Mouse (Mus musculus) heart, embryonic 13.5 days (tissue): Measurements from ENCODE around the gene Tacc2. TPM values are rescaled to one million over a fixed set of nuclear protein-coding genes. Genes with fewer than 3 reads are reported as not detected.
A peak's percentile ranks its signal among the peaks of the same experiment; 100 is the strongest.

Source experiments
- ATAC-seq: fragments of 200-750 bp; cut with Nextera tagmentation; 2 replicates; pipeline ENCODE4 v1.8.0; 2017; ENCODE audit warnings: moderate TSS enrichment; ENCODE audit not compliant: insufficient number of reproducible peaks, low FRiP score, low TSS enrichment; ENCODE audit errors: extremely low read depth
- H3K27ac ChIP-seq: fragments of 300-500 bp; sonication (generic); replicated peaks from 2 replicates; pipeline ENCODE4 v1.5.1; 2015; ENCODE audit warnings: moderate library complexity, mild to moderate bottlenecking, inconsistent platforms
- H3K27me3 ChIP-seq: fragments of 300-500 bp; sonication (generic); replicated peaks from 2 replicates; pipeline ENCODE4 v1.6.1; 2015; ENCODE audit warnings: mild to moderate bottlenecking, inconsistent platforms
- H3K36me3 ChIP-seq: fragments of 300-500 bp; sonication (generic); 2 replicates; pipeline ENCODE4 v1.6.1; 2015; ENCODE audit warnings: mild to moderate bottlenecking, inconsistent platforms
- H3K4me1 ChIP-seq: fragments of 300-500 bp; sonication (generic); 2 replicates; pipeline ENCODE4 v1.6.1; 2015; ENCODE audit warnings: inconsistent platforms
- H3K4me2 ChIP-seq: fragments of 300-500 bp; sonication (generic); 2 replicates; pipeline ENCODE4 v1.6.1; 2015; ENCODE audit warnings: inconsistent platforms, mild to moderate bottlenecking, moderate library complexity
- H3K4me3 ChIP-seq: fragments of 300-500 bp; sonication (generic); 2 replicates; pipeline ENCODE4 v1.5.1; 2015; ENCODE audit warnings: moderate library complexity, mild to moderate bottlenecking, inconsistent platforms
- H3K9ac ChIP-seq: fragments of 300-500 bp; sonication (generic); 2 replicates; pipeline ENCODE4 v1.6.1; 2015; ENCODE audit warnings: inconsistent platforms, mild to moderate bottlenecking, moderate library complexity
- H3K9me3 ChIP-seq: fragments of 300-500 bp; sonication (generic); 2 replicates; pipeline ENCODE4 v1.6.1; 2016; ENCODE audit warnings: inconsistent platforms
- WGBS: fragments of 180-500 bp; shearing (Covaris S2); methylation state at CpG from one replicate; pipeline ENCODE4 v1.1.7; 2015; ENCODE audit warnings: mixed read lengths; 5-methylcytosine and 5-hydroxymethylcytosine counted together
- polyA plus RNA-seq: library from polyadenylated mRNA; unstranded; fragments of >200 nt; fragmentation: Nextera tagmentation; extraction: Ambion mirVana; gene quantifications from 2 replicates; pipeline ENCODE4 v1.2.1, GENCODE M21; 2015

Tacc2 gene
- polyA plus RNA-seq, 1 experiment from 2014 or later = 42.5 TPM

DNA sequence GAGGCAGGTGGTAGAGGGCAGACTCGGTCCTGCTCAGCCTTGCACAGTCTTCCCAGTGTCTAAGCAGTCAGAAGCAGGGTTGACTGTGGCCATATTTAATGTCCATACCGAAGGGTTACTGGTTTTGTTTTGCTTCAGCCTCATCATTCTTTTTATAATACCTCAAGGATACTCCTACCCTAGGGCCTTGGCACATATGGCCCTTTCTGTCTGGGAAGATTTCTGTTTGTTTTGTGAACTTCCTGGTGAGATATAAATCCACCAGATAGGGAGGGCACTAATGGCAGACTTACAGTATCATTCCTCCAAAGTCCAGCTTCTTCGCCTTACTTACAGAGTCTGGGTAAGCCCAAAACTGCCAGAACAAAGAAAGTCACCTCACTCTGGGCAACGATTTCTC lies 150.3 kb downstream of the Tacc2 start:
- H3K27me3 ChIP-seq = no peaks in the 10 kb centered on the region
- peak overlapping the region; percentile 55 for H3K27ac ChIP-seq
- H3K9ac ChIP-seq = no peak overlapping the region
- H3K9me3 ChIP-seq = no peaks in the 10 kb centered on the region
- H3K4me2 ChIP-seq = peak overlapping the region; percentile 12; the same call in 1 of the 2 replicates
- peaks cover 71% of the 10 kb centered on the region for H3K36me3 ChIP-seq
- WGBS = 77% methylated on average over 4 of the region's 4 CpGs
- no peak for ATAC-seq
- H3K4me1 ChIP-seq = peaks cover 31% of the 10 kb centered on the region
- H3K4me3 ChIP-seq = no peak overlapping the region

- ATAC-seq = no peak
- no peak overlapping the region for H3K4me3 ChIP-seq
- H3K36me3 ChIP-seq = peaks cover 85% of the 10 kb centered on the region
- no peak overlapping the region for H3K4me2 ChIP-seq
- H3K9me3 ChIP-seq = no peaks in the 10 kb centered on the region
- 81% methylated on average over 7 of the region's 7 CpGs for WGBS
- no peak overlapping the region for H3K9ac ChIP-seq
- peaks cover 16% of the 10 kb centered on the region for H3K4me1 ChIP-seq
- no peak overlapping the region for H3K27ac ChIP-seq
- no peaks in the 10 kb centered on the region for H3K27me3 ChIP-seq
Observed at GRCm38 (mm10) chr7:130731792-130732191, 154.6 kb downstream of the Tacc2 start.

DNA sequence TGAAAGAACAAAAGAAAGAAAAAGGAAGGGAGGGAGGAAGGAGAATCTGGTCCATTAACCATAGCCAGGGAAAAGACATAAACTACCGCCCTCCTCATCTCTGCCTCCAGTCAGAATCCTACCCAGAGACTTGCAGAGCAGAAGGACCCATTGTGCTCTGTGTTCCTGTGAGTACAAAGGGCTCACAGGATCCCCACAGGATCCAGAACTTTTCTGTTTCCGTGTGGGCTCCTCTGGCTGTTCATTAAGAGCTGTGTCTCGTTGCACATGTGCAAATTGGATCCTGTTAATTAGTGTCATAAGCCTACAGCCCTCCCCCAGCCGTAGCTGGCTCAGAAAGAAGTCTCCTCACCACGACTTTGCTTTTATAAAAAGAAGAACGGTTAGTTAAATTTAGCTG lies 155.7 kb downstream of the Tacc2 start:
- Histone ChIP-seq H3K36me3 (peaks cover 93% of the 10 kb centered on the region), H3K27me3 (no peaks in the 10 kb centered on the region), H3K4me1 (peaks cover 8% of the 10 kb centered on the region; the same call in 1 of the 2 replicates), H3K9ac (no peak overlapping the region), H3K9me3 (no peaks in the 10 kb centered on the region), H3K27ac (no peak overlapping the region), H3K4me2 (no peak overlapping the region), H3K4me3 (no peak overlapping the region)
- no peak for ATAC-seq
- WGBS = 79% methylated on average over 6 of the region's 6 CpGs

DNA sequence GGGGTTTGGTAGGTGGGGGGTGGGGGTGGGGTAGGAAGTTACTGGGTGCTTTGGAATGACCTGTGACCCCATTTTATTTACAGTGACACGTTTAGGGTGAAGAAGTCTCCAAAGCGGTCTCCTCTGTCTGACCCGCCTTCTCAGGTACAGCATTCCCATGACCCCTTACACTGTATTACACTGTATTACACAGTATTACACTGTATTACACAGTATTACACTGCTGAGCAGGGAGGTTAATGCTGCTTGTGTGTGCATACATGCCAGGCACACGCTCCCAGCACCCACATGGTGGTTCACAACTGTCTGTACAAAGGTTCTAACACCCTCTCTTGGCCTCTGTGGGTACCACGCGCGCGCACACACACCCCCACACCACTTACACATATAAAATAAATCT lies 156.2 kb downstream of the Tacc2 start:
- 91% methylated on average over 8 of the region's 8 CpGs for WGBS

DNA sequence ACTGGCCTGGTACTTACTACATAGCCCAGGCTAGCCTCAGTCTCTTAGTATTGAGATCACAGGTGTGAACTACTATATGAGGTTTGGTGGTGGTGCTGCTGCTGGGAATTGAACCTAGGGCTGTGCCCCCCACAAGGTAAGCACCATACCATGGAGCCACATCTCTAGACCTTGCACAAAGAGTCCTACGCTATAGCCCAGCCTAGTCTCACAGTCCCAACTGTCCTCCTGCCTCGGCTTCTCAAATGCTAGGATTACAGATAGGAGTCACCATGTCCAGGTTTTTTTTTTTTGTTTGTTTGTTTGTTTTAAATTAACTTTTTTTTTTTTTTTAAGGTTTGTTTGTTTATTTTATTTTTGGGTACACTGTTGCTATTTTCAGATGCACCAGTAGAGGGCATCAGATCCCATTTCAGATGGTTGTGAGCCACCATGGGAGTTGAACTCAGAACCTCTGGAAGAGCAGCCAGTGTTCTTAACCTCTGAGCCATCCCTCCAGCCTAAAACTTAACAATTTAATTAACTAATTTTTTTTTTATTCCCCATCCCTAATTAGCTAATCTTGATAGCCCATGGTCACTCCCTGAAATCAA lies 157.1 kb downstream of the Tacc2 start:
- ATAC-seq = no peak
- Histone ChIP-seq H3K4me3 (no peak overlapping the region), H3K36me3 (peaks cover 93% of the 10 kb centered on the region), H3K4me2 (no peak overlapping the region), H3K4me1 (peaks cover 14% of the 10 kb centered on the region), H3K27ac (no peak overlapping the region), H3K9me3 (no peaks in the 10 kb centered on the region), H3K9ac (no peak overlapping the region), H3K27me3 (no peaks in the 10 kb centered on the region)
- 94% methylated on average over 2 of the region's 2 CpGs for WGBS

More for the DNA sequence above, 156.2 kb downstream of the Tacc2 start:
- Histone ChIP-seq H3K36me3 (peaks cover 93% of the 10 kb centered on the region), H3K27me3 (no peaks in the 10 kb centered on the region), H3K4me1 (peaks cover 13% of the 10 kb centered on the region), H3K4me3 (no peak overlapping the region), H3K9me3 (no peaks in the 10 kb centered on the region), H3K4me2 (no peak overlapping the region), H3K27ac (no peak overlapping the region), H3K9ac (no peak overlapping the region)
- no peak for ATAC-seq

- Histone ChIP-seq H3K4me1 (peaks cover 14% of the 10 kb centered on the region), H3K27ac (no peak overlapping the region), H3K9me3 (no peaks in the 10 kb centered on the region), H3K9ac (no peak overlapping the region), H3K4me3 (no peak overlapping the region), H3K4me2 (no peak overlapping the region), H3K36me3 (peaks cover 100% of the 10 kb centered on the region), H3K27me3 (no peaks in the 10 kb centered on the region)
- no peak for ATAC-seq
- WGBS = 78% methylated on average over 4 of the region's 4 CpGs
Observed at GRCm38 (mm10) chr7:130741099-130741498, 163.9 kb downstream of the Tacc2 start.

GRCm38 (mm10) chr7:130743239-130744025 lies 166.2 kb downstream of the Tacc2 start:
- ATAC-seq = no peak
- Histone ChIP-seq H3K27ac (no peak overlapping the region), H3K4me3 (no peak overlapping the region), H3K9me3 (no peaks in the 10 kb centered on the region), H3K27me3 (no peaks in the 10 kb centered on the region), H3K9ac (no peak overlapping the region), H3K4me1 (peaks cover 18% of the 10 kb centered on the region), H3K4me2 (no peak overlapping the region), H3K36me3 (peaks cover 97% of the 10 kb centered on the region)
- 81% methylated on average over 9 of the region's 9 CpGs for WGBS

DNA sequence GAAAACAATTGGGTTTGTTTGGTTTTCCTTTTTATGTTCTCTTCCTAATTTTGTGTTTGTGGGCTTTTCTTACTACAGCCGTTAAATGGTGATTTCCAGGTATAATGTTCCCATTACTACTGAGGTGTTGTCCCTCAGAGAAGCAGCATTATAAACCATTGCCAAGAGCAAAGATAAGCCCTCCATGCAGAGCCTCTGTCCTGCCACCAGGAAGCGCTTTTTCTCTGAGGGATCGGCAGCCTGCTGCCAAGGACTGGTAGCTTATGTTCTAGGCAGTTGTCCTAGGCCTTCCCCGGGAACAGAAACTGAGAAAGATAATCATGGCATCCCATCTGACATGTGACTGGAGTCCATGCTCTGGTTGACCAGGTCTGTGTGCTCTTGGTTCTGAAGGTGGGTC lies 171.9 kb downstream of the Tacc2 start:
- Histone ChIP-seq H3K4me1 (peaks cover 36% of the 10 kb centered on the region), H3K36me3 (peaks cover 84% of the 10 kb centered on the region), H3K27me3 (no peaks in the 10 kb centered on the region), H3K4me3 (no peak overlapping the region), H3K9me3 (no peaks in the 10 kb centered on the region), H3K4me2 (no peak overlapping the region), H3K27ac (no peak overlapping the region), H3K9ac (no peak overlapping the region)
- 87% methylated on average over 4 of the region's 4 CpGs for WGBS
- no peak for ATAC-seq

DNA sequence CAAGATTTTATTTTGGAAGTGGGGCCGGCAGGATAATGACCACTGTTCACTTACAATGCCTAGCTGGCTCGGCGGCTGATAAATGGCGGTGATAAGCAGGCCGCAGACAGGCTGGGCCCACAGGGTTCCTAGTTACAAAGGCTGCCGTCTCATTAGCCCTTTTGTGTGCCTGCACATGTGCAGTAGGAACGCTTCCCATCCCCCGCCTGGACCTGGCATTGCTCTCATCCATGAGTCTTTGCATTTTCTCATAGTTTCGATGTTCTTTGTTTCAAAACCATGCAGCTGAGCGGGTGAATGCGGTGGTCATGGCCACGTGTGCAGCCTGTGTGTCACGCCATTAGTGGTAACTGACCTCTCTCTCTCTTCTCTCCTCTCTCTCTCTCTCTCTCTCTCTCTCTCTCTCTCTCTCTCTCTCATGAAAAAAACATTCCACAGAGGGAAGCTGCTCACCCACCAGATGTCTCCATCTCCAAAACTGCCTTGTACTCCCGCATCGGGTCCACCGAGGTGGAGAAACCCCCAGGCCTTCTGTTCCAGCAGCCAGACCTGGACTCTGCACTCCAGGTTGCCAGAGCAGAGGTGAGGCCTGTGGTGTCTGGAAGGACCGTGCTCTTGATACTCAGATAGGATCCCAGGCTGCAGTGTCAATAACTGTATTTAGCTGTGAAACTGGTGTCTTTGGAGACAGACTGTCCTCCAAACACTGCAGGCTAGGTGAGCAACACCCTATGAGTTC lies 173.7 kb downstream of the Tacc2 start:
- no peak for ATAC-seq
- H3K27me3 ChIP-seq = no peaks in the 10 kb centered on the region
- WGBS = 39% methylated on average over 17 of the region's 17 CpGs
- peak overlapping the region; percentile 53 for H3K27ac ChIP-seq
- peak overlapping the region; percentile 53; the same call in 1 of the 2 replicates for H3K9ac ChIP-seq
- H3K9me3 ChIP-seq = no peaks in the 10 kb centered on the region
- H3K36me3 ChIP-seq = peaks cover 82% of the 10 kb centered on the region
- H3K4me1 ChIP-seq = peaks cover 47% of the 10 kb centered on the region
- H3K4me3 ChIP-seq = no peak overlapping the region
- no peak overlapping the region for H3K4me2 ChIP-seq

GRCm38 (mm10) chr7:130751678-130752077 lies 174.4 kb downstream of the Tacc2 start:
- ATAC-seq = no peak
- 61% methylated on average over 6 of the region's 9 CpGs for WGBS
- Histone ChIP-seq H3K4me1 (peaks cover 54% of the 10 kb centered on the region), H3K27ac (no peak overlapping the region), H3K27me3 (no peaks in the 10 kb centered on the region), H3K36me3 (peaks cover 75% of the 10 kb centered on the region), H3K4me3 (no peak overlapping the region), H3K9me3 (no peaks in the 10 kb centered on the region), H3K9ac (no peak overlapping the region), H3K4me2 (no peak overlapping the region)

DNA sequence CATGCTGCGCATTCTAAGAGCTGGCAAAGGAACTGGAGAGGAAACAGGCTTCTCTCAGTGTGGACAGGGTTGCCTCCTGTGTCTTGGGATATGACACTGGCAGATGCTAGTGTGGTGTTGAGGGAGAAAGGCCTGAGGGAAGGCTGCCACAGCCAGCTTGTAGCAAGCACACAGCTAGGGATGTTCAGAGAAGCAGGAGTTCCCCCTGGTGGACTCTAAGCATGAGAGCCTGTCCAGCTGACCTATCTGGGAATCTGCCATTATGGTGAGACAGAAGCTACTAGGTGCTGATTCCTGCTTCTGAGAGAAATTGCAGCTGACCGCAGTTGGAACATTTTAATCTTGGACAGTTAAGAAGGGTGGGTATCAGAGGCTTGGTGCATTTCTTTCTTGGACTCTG lies 177.6 kb downstream of the Tacc2 start:
- no peaks in the 10 kb centered on the region for H3K9me3 ChIP-seq
- ATAC-seq = no peak
- H3K4me2 ChIP-seq = no peak overlapping the region
- H3K27ac ChIP-seq = peak overlapping the region; percentile 8; the same call in 1 of the 2 replicates
- no peak overlapping the region for H3K9ac ChIP-seq
- H3K4me3 ChIP-seq = no peak overlapping the region
- no peaks in the 10 kb centered on the region for H3K27me3 ChIP-seq
- H3K36me3 ChIP-seq = peaks cover 81% of the 10 kb centered on the region
- 84% methylated on average over 2 of the region's 2 CpGs for WGBS
- H3K4me1 ChIP-seq = peaks cover 45% of the 10 kb centered on the region
